Mouse (Mus musculus): Measurements from ENCODE around the gene Cntrob. TPM values are rescaled to one million over a fixed set of nuclear protein-coding genes. Genes with fewer than 3 reads are reported as not detected.

Gene Cntrob
- polyA plus RNA-seq, 1 experiment, result 17.6 TPM

- no peak for TF ChIP-seq POLR2A (IDR thresholded peaks at IDR 0.05; ENCODE audit: low read depth, low read length)
- TF ChIP-seq CTCF (IDR thresholded peaks at IDR 0.05; ENCODE audit: borderline replicate concordance, insufficient read depth, low read length), result no peak
- H3K4me1 ChIP-seq (ENCODE audit: control insufficient read depth, insufficient read depth, low read length), result no peaks in the 10 kb centered on the region
- no peak overlapping the region for H3K27ac ChIP-seq (ENCODE audit: insufficient read depth, low read length)
Measured at GRCm38 (mm10) chr11:69316361-69316760, 7.2 kb downstream of the Cntrob start.

DNA sequence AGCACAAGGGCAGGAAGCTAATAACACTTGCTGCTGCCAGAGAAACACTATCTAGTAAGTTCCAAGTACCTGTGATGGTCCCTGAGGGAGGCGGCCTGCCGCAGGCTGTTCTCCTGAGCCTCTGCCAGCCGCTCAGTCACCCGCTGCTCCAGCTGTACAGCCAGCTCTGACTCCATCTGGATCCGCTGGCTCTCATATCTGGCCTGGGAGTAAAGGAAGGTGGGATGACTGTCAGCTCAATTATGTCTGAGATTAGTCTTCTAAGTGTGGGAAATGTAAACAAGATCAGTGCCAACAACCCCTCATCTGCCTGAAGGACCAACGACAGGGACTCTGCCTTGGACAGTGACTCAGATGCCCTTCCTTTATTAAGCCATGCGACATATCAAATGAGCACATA lies 12.3 kb downstream of the Cntrob start:
- H3K4me3 ChIP-seq (ENCODE audit: insufficient read depth, low read length), result no peak overlapping the region
- TF ChIP-seq CTCF (IDR thresholded peaks at IDR 0.05; ENCODE audit: borderline replicate concordance, insufficient read depth, low read length) (no peak), POLR2A (IDR thresholded peaks at IDR 0.05; ENCODE audit: low read depth, low read length) (no peak)
- no peaks in the 10 kb centered on the region for H3K4me1 ChIP-seq (ENCODE audit: control insufficient read depth, insufficient read depth, low read length)
- H3K27ac ChIP-seq (ENCODE audit: insufficient read depth, low read length), result no peak overlapping the region

More at GRCm38 (mm10) chr11:69316361-69316760, 7.2 kb downstream of the Cntrob start:
- no peak overlapping the region for H3K4me3 ChIP-seq (ENCODE audit: insufficient read depth, low read length)

DNA sequence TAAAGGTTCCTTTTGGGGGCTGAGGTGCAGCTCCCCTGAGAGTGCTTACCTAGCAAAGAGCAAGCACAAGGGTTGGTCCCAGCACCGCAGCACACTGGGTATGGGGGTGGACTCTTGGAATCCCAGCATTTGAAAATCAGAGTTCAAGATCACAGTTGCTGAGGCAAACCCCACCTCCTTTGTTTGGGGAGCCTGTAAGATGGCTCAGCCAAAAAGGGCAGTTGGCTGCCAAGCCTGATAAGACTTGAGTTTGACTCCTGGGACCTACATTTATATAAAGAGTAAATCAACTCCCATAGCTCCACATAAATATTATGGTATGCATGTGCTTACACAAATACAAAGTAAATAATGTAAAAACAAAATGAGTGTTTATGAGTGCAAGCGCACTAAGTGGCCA lies 17.5 kb downstream of the Cntrob start:
- Histone ChIP-seq H3K4me1 (ENCODE audit: control insufficient read depth, insufficient read depth, low read length) (no peaks in the 10 kb centered on the region), H3K27ac (ENCODE audit: insufficient read depth, low read length) (no peak overlapping the region), H3K4me3 (ENCODE audit: insufficient read depth, low read length) (no peak overlapping the region)
- no peak for TF ChIP-seq CTCF (IDR thresholded peaks at IDR 0.05; ENCODE audit: borderline replicate concordance, insufficient read depth, low read length)

GRCm38 (mm10) chr11:69305291-69305690 lies 18.3 kb downstream of the Cntrob start:
- TF ChIP-seq CTCF (IDR thresholded peaks at IDR 0.05; ENCODE audit: borderline replicate concordance, insufficient read depth, low read length) (no peak), POLR2A (IDR thresholded peaks at IDR 0.05; ENCODE audit: low read depth, low read length) (no peak)
- H3K4me3 ChIP-seq (ENCODE audit: insufficient read depth, low read length), result no peak overlapping the region
- H3K4me1 ChIP-seq (ENCODE audit: control insufficient read depth, insufficient read depth, low read length), result no peaks in the 10 kb centered on the region
- no peak overlapping the region for H3K27ac ChIP-seq (ENCODE audit: insufficient read depth, low read length)

GRCm38 (mm10) chr11:69302817-69303216 lies 20.8 kb downstream of the Cntrob start:
- TF ChIP-seq POLR2A (IDR thresholded peaks at IDR 0.05; ENCODE audit: low read depth, low read length) (no peak), CTCF (IDR thresholded peaks at IDR 0.05; ENCODE audit: borderline replicate concordance, insufficient read depth, low read length) (no peak)
- Histone ChIP-seq H3K4me3 (ENCODE audit: insufficient read depth, low read length) (no peak overlapping the region), H3K4me1 (ENCODE audit: control insufficient read depth, insufficient read depth, low read length) (no peaks in the 10 kb centered on the region), H3K27ac (ENCODE audit: insufficient read depth, low read length) (no peak overlapping the region)

GRCm38 (mm10) chr11:69298231-69298630 lies 25.3 kb downstream of the Cntrob start:
- H3K4me3 ChIP-seq (ENCODE audit: insufficient read depth, low read length), result no peak overlapping the region
- H3K27ac ChIP-seq (ENCODE audit: insufficient read depth, low read length), result no peak overlapping the region
- TF ChIP-seq CTCF (IDR thresholded peaks at IDR 0.05; ENCODE audit: borderline replicate concordance, insufficient read depth, low read length), result no peak
- no peak for TF ChIP-seq POLR2A (IDR thresholded peaks at IDR 0.05; ENCODE audit: low read depth, low read length)
- no peaks in the 10 kb centered on the region for H3K4me1 ChIP-seq (ENCODE audit: control insufficient read depth, insufficient read depth, low read length)

DNA sequence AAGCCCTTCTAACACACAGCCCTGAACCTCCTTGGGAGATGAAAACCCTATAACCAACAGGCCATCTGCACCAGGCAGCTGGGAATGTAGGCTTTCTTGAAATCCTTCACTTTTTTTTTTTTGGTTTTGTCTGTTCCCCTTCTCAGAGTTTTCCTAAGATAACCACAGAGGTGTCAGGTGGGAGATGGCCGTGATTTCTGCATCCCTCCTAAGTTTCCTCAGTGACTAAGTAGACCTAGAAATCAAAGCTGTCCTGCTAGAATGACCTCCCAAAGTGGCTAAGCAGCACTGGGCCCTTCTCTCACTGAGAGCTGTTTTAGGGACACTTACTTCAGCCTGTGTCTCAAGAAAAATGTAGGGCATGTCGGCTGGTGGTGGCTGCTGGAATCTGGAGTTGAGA lies 25.8 kb downstream of the Cntrob start:
- TF ChIP-seq CTCF (IDR thresholded peaks at IDR 0.05; ENCODE audit: borderline replicate concordance, insufficient read depth, low read length) (no peak), POLR2A (IDR thresholded peaks at IDR 0.05; ENCODE audit: low read depth, low read length) (no peak)
- Histone ChIP-seq H3K4me3 (ENCODE audit: insufficient read depth, low read length) (no peak overlapping the region), H3K27ac (ENCODE audit: insufficient read depth, low read length) (no peak overlapping the region)

DNA sequence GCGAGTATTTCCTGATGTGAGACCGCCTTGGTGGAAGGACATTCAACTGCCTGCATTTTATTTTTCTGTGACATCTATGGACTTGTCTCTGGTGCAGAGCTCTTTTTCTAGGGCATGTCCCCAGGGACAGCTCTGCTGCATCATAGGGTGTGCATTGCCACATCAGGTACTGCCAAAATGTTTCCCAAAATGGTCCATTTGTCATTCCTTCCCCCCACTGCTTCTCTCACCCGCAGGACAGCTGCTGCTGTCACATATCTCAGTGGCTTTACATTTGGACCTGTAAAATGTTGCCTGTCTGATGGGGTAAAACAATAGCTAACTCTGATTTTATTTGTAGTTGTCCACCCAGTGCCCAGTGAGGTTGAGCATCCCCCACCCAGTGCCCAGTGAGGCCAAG lies 28.3 kb downstream of the Cntrob start:
- H3K4me1 ChIP-seq (ENCODE audit: control insufficient read depth, insufficient read depth, low read length), result no peaks in the 10 kb centered on the region

More for the DNA sequence above, 25.8 kb downstream of the Cntrob start:
- no peaks in the 10 kb centered on the region for H3K4me1 ChIP-seq (ENCODE audit: control insufficient read depth, insufficient read depth, low read length)

DNA sequence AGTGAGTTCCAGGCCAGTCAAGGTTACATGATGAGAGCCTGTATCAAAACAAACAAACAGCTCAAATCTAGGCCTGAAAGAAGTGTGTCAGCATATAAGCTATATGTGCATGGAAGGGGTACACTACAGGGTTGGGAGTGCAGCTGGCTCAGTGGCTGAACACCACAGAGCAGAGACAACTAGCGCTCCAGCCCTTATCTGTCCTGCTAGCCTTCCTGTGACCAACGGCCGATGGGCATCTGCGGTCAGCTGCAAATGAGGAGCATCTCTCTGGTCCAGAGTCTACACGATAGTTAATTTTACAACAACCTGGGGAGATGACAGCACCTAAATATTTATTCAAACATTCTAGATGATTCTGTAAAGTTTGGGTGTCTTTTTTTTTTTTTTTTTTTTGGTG lies 32.5 kb downstream of the Cntrob start:
- TF ChIP-seq POLR2A (IDR thresholded peaks at IDR 0.05; ENCODE audit: low read depth, low read length), result no peak
- TF ChIP-seq CTCF (IDR thresholded peaks at IDR 0.05; ENCODE audit: borderline replicate concordance, insufficient read depth, low read length), result no peak
- H3K4me1 ChIP-seq (ENCODE audit: control insufficient read depth, insufficient read depth, low read length), result no peaks in the 10 kb centered on the region
- H3K27ac ChIP-seq (ENCODE audit: insufficient read depth, low read length), result no peak overlapping the region
- no peak overlapping the region for H3K4me3 ChIP-seq (ENCODE audit: insufficient read depth, low read length)

More for the DNA sequence above, 28.3 kb downstream of the Cntrob start:
- TF ChIP-seq POLR2A (IDR thresholded peaks at IDR 0.05; ENCODE audit: low read depth, low read length) (no peak), CTCF (IDR thresholded peaks at IDR 0.05; ENCODE audit: borderline replicate concordance, insufficient read depth, low read length) (no peak)
- Histone ChIP-seq H3K4me3 (ENCODE audit: insufficient read depth, low read length) (no peak overlapping the region), H3K27ac (ENCODE audit: insufficient read depth, low read length) (no peak overlapping the region)

GRCm38 (mm10) chr11:69277267-69277666 lies 46.3 kb downstream of the Cntrob start:
- H3K4me3 ChIP-seq (ENCODE audit: insufficient read depth, low read length), result no peak overlapping the region
- no peaks in the 10 kb centered on the region for H3K4me1 ChIP-seq (ENCODE audit: control insufficient read depth, insufficient read depth, low read length)
- TF ChIP-seq POLR2A (IDR thresholded peaks at IDR 0.05; ENCODE audit: low read depth, low read length) (no peak), CTCF (IDR thresholded peaks at IDR 0.05; ENCODE audit: borderline replicate concordance, insufficient read depth, low read length) (no peak)
- no peak overlapping the region for H3K27ac ChIP-seq (ENCODE audit: insufficient read depth, low read length)

GRCm38 (mm10) chr11:69276081-69276480 lies 47.5 kb downstream of the Cntrob start:
- TF ChIP-seq POLR2A (IDR thresholded peaks at IDR 0.05; ENCODE audit: low read depth, low read length) (no peak), CTCF (IDR thresholded peaks at IDR 0.05; ENCODE audit: borderline replicate concordance, insufficient read depth, low read length) (no peak)

More at GRCm38 (mm10) chr11:69276081-69276480, 47.5 kb downstream of the Cntrob start:
- H3K4me1 ChIP-seq (ENCODE audit: control insufficient read depth, insufficient read depth, low read length), result no peaks in the 10 kb centered on the region
- H3K27ac ChIP-seq (ENCODE audit: insufficient read depth, low read length), result no peak overlapping the region
- H3K4me3 ChIP-seq (ENCODE audit: insufficient read depth, low read length), result no peak overlapping the region

All from embryonic fibroblast, embryonic 13.5 days (primary cell).